Mouse (Mus musculus) intestine, embryonic 16.5 days (tissue): ENCODE measurements around the gene Babam1. TPM values are rescaled to one million over a fixed set of nuclear protein-coding genes. Genes with fewer than 3 reads are reported as not detected.
A peak's percentile ranks its signal among the peaks of the same experiment; 100 is the strongest.

Experiments used
- ATAC-seq: fragments of 200-750 bp; cut with Nextera tagmentation; 2 replicates; pipeline ENCODE4 v1.8.0; 2017; ENCODE audit warnings: moderate TSS enrichment, moderate library complexity
- H3K27ac ChIP-seq: fragments of 300-500 bp; sonication (generic); 2 replicates; pipeline ENCODE4 v1.5.1; 2014; ENCODE audit warnings: mild to moderate bottlenecking, low read length
- H3K27me3 ChIP-seq: fragments of 300-500 bp; sonication (generic); replicated peaks from 2 replicates; pipeline ENCODE4 v1.6.1; 2014; ENCODE audit warnings: low read length, control low read depth, mixed read lengths; ENCODE audit not compliant: control insufficient read depth, insufficient read depth
- H3K36me3 ChIP-seq: fragments of 300-500 bp; sonication (generic); 2 replicates; pipeline ENCODE4 v1.6.1; 2014; ENCODE audit warnings: low read length, control low read depth; ENCODE audit not compliant: control insufficient read depth, insufficient read depth
- H3K4me1 ChIP-seq: fragments of 300-500 bp; sonication (generic); 2 replicates; pipeline ENCODE4 v1.6.1; 2014; ENCODE audit warnings: low read length, control low read depth, mixed read lengths; ENCODE audit not compliant: control insufficient read depth, insufficient read depth
- H3K4me2 ChIP-seq: fragments of 300-500 bp; sonication (generic); 2 replicates; pipeline ENCODE4 v1.6.1; 2014; ENCODE audit warnings: low read depth, low read length, control low read depth
- H3K4me3 ChIP-seq: fragments of 300-500 bp; sonication (generic); 2 replicates; pipeline ENCODE4 v1.5.1; 2014; ENCODE audit warnings: mild to moderate bottlenecking, low read length
- H3K9ac ChIP-seq: fragments of 300-500 bp; sonication (generic); 2 replicates; pipeline ENCODE4 v1.6.1; 2014; ENCODE audit warnings: low read depth, low read length
- H3K9me3 ChIP-seq: fragments of 300-500 bp; sonication (generic); 2 replicates; pipeline ENCODE4 v1.6.1; 2016; ENCODE audit warnings: low read length, control low read depth; ENCODE audit not compliant: control insufficient read depth
- WGBS: fragments of 180-500 bp; shearing (Covaris S2); extraction: QIAGEN DNeasy Blood & Tissue Kit; methylation state at CpG from one replicate; pipeline ENCODE4 v1.1.7; 2014; 5-methylcytosine and 5-hydroxymethylcytosine counted together
- polyA plus RNA-seq: library from polyadenylated mRNA; unstranded; fragments of >200 nt; fragmentation: Nextera tagmentation; extraction: Ambion mirVana; gene quantifications from 2 replicates; pipeline ENCODE4 v1.2.1, GENCODE M21; 2015

Babam1 gene
- polyA plus RNA-seq, 1 experiment from 2014 or later: 86.9 TPM

DNA sequence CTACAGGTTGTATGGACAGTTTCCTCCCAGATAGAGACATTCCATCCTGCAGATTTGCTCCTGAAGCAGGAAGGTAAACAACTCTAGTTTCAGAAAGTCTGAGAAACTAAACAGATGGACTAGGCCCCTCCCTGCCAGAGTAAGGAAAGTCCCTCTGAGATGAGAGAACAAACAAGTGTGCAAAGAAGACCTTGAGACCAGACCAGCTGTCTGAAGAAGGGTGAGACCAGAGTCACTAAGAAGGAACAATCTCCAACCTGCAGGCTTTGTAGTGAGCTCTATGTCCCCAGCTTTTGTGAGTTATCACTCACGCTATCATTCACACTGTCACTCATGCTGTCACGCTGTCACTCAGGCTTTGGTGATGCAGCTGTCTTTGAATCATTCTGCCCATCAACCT is 5.0 kb upstream of the Babam1 start:
- Histone ChIP-seq H3K4me2 (no peak overlapping the region), H3K4me1 (no peaks in the 10 kb centered on the region), H3K9me3 (no peaks in the 10 kb centered on the region), H3K36me3 (no peaks in the 10 kb centered on the region), H3K9ac (no peak overlapping the region), H3K4me3 (no peak overlapping the region), H3K27ac (no peak overlapping the region), H3K27me3 (no peaks in the 10 kb centered on the region)
- WGBS: 82% methylated on average over 2 of the region's 2 CpGs
- ATAC-seq: no peak

- Histone ChIP-seq H3K4me3 (no peak overlapping the region), H3K4me1 (peaks cover 2% of the 10 kb centered on the region), H3K9me3 (no peaks in the 10 kb centered on the region), H3K36me3 (no peaks in the 10 kb centered on the region), H3K27me3 (no peaks in the 10 kb centered on the region), H3K4me2 (no peak overlapping the region), H3K27ac (no peak overlapping the region), H3K9ac (no peak overlapping the region)
- no peak for ATAC-seq
- 83% methylated on average over 5 of the region's 5 CpGs for WGBS
These were observed 4.3 kb upstream of the Babam1 start for GRCm38 (mm10) chr8:71392391-71392790.

DNA sequence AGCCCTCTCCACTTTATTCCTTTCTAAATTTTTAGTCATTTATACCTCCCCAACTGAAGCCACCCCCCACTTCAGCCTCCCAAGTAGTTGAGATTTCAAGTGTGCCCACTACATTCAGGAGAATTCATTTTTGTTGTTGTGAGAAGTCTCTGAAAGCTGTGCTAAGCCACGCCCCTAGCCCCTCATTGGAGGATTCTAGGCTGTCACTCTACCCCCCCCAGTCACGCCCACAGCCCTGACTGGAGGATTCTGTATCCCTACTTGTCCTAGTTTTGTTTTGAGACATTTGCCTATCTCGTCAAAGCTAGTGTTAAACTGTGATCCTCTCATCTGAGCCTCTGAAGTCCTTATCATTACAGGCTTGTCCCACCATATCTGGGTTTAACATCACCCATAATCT is 3.8 kb upstream of the Babam1 start:
- H3K36me3 ChIP-seq: no peaks in the 10 kb centered on the region
- 0 out of 2 replicates have a peak overlapping the region, but pooled peaks have one; percentile 9 for H3K9ac ChIP-seq
- no peak for ATAC-seq
- H3K27ac ChIP-seq: no peak overlapping the region
- WGBS: 19% methylated on average over 3 of the region's 3 CpGs
- no peak overlapping the region for H3K4me3 ChIP-seq
- H3K27me3 ChIP-seq: no peaks in the 10 kb centered on the region
- no peak overlapping the region for H3K4me2 ChIP-seq
- H3K4me1 ChIP-seq: peaks cover 6% of the 10 kb centered on the region
- no peaks in the 10 kb centered on the region for H3K9me3 ChIP-seq

DNA sequence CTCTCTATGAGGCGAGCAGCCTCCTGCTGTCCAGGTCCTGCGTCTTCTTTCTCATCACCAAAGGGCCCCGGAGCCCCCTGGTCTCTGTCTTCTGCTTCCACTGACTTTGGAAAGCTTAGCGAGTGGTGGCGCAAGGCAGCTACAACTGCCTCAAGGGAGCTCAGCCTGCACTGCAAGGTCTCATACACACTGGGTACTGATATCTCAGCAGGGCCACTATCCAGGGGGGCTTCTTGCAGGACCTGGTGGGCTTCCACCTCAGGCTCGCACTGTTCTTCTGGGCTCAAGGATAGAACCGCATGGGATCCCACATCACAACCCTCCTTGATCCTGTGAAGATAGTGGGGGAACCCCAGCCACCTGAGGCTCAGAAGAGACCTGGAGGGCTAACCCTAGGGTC is 2.2 kb upstream of the Babam1 start:
- Histone ChIP-seq H3K27ac (no peak overlapping the region), H3K9ac (no peak overlapping the region), H3K4me2 (peak overlapping the region; percentile 16; the same call in 1 of the 2 replicates), H3K36me3 (peaks cover 7% of the 10 kb centered on the region), H3K4me3 (0 out of 2 replicates have a peak overlapping the region, but pooled peaks have one; percentile 1), H3K27me3 (no peaks in the 10 kb centered on the region), H3K4me1 (peaks cover 7% of the 10 kb centered on the region), H3K9me3 (no peaks in the 10 kb centered on the region)
- no peak for ATAC-seq
- 81% methylated on average over 7 of the region's 7 CpGs for WGBS

DNA sequence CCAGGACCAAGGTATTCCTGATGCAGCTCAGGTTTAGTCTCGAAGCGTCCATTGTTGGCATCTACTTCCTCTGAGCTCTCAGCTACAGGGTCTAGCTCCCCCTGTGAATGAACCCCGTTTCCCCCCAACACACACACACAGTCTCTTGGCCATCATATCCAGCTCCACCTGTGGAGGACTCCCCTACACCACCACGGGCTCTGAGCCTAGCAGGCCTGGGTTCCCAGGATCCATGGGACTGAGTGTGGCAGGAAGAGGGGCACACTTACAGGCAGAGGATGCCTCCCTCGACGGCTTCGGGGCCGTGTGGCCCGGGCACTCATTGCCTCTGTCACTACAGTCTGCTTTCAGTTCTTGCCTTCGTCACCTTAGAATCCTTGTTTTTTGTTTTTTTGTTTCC is 1.6 kb upstream of the Babam1 start:
- Histone ChIP-seq H3K9ac (0 out of 2 replicates have a peak overlapping the region, but pooled peaks have one; percentile 21), H3K27ac (no peak overlapping the region)

GRCm38 (mm10) chr8:71395629-71396028 is 1.0 kb upstream of the Babam1 start, which contains the start of gene Ushbp1:
TSS of gene Ushbp1 (minus strand) at chr8:71395802.
- H3K27me3 ChIP-seq: no peaks in the 10 kb centered on the region
- H3K4me3 ChIP-seq: peak within 1 kb of the TSS; percentile 65
- 0 out of 2 replicates have a peak within 1 kb of the TSS, but pooled peaks have one; percentile 21 for H3K9ac ChIP-seq
- H3K9me3 ChIP-seq: no peaks in the 10 kb centered on the region
- peak within 1 kb of the TSS; percentile 39 for H3K27ac ChIP-seq
- peaks cover 10% of the 10 kb centered on the region for H3K36me3 ChIP-seq
- H3K4me1 ChIP-seq: peaks cover 7% of the 10 kb centered on the region
- peak within 1 kb of the TSS; percentile 41 for H3K4me2 ChIP-seq
- ATAC-seq: no peak
- WGBS: 80% methylated on average over 9 of the region's 9 CpGs

More for the DNA sequence above, 1.6 kb upstream of the Babam1 start:
- Histone ChIP-seq H3K36me3 (peaks cover 10% of the 10 kb centered on the region), H3K4me1 (peaks cover 7% of the 10 kb centered on the region), H3K9me3 (no peaks in the 10 kb centered on the region), H3K27me3 (no peaks in the 10 kb centered on the region), H3K4me2 (no peak overlapping the region), H3K4me3 (0 out of 2 replicates have a peak overlapping the region, but pooled peaks have one; percentile 1)
- 80% methylated on average over 10 of the region's 10 CpGs for WGBS
- ATAC-seq: no peak

DNA sequence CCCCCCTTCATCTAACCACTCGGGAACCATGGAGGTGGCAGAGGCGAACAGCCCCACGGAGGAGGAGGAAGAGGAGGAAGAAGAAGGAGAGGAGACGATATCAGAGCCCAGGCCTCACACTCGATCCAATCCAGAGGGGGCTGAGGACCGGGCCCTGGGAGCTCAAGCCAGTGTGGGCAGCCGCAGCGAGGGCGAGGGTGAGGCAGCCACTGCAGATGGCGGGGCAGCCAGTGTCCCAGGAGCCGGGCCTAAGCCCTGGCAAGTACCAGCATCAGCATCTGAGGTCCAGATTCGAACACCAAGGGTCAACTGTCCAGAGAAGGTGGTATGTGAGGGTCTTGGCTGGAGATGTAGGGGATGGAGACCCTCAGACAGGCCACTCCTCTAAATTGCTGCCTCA is 1.0 kb downstream of the Babam1 start:
- Histone ChIP-seq H3K4me1 (peaks cover 7% of the 10 kb centered on the region), H3K4me2 (peak overlapping the region; percentile 65), H3K9me3 (no peaks in the 10 kb centered on the region), H3K9ac (peak overlapping the region; percentile 73), H3K27me3 (no peaks in the 10 kb centered on the region), H3K27ac (no peak overlapping the region), H3K36me3 (peaks cover 10% of the 10 kb centered on the region), H3K4me3 (peak overlapping the region; percentile 65)
- WGBS: 81% methylated on average over 12 of the region's 12 CpGs
- no peak for ATAC-seq

- WGBS: 95% methylated on average over 2 of the region's 2 CpGs
- ATAC-seq: no peak
- H3K9ac ChIP-seq: no peak overlapping the region
- no peaks in the 10 kb centered on the region for H3K9me3 ChIP-seq
- H3K27ac ChIP-seq: no peak overlapping the region
- no peak overlapping the region for H3K4me2 ChIP-seq
- H3K36me3 ChIP-seq: peaks cover 10% of the 10 kb centered on the region
- H3K4me1 ChIP-seq: peaks cover 18% of the 10 kb centered on the region
- no peaks in the 10 kb centered on the region for H3K27me3 ChIP-seq
- no peak overlapping the region for H3K4me3 ChIP-seq
These were observed 4.2 kb downstream of the Babam1 start for GRCm38 (mm10) chr8:71400826-71401225.

DNA sequence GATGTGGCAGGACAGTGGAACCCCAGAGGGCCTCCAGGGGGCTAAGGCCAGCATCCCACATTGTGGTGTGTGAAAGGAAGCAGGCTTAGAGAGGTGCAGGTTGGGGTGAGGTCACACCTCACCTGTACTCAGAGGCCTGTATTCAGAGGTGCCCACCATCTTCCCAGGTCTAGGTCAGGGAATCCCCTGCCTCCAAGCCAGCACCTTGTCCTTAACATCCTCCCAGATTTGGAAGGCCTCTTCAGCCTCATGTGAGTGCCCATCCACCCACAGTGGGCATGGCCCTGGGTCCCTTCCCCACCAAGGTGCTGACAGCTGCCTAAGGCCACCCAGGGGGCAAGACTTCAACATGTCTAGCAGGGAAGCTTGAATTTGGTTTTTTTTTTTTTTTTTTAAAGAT is 4.8 kb downstream of the Babam1 start:
- ATAC-seq: no peak
- Histone ChIP-seq H3K27ac (no peak overlapping the region), H3K36me3 (peaks cover 10% of the 10 kb centered on the region), H3K4me3 (no peak overlapping the region), H3K27me3 (no peaks in the 10 kb centered on the region), H3K4me2 (no peak overlapping the region), H3K9ac (no peak overlapping the region), H3K9me3 (no peaks in the 10 kb centered on the region), H3K4me1 (peaks cover 19% of the 10 kb centered on the region)

- peaks cover 26% of the 10 kb centered on the region for H3K4me1 ChIP-seq
- no peak overlapping the region for H3K4me2 ChIP-seq
- WGBS: 84% methylated on average over 9 of the region's 9 CpGs
- no peaks in the 10 kb centered on the region for H3K27me3 ChIP-seq
- H3K4me3 ChIP-seq: no peak overlapping the region
- no peak overlapping the region for H3K9ac ChIP-seq
- H3K9me3 ChIP-seq: no peaks in the 10 kb centered on the region
- ATAC-seq: no peak
- peaks cover 10% of the 10 kb centered on the region for H3K36me3 ChIP-seq
- peak overlapping the region; percentile 12; the same call in 1 of the 2 replicates for H3K27ac ChIP-seq
These were observed 5.8 kb downstream of the Babam1 start for GRCm38 (mm10) chr8:71402446-71402964.
